Mouse (Mus musculus) retina, embryonic 14.5 days (tissue): ENCODE results near the gene Zfp90.

Experiments
- DNase-seq: peaks from one replicate; pipeline ENCODE4 v3.0.0-alpha.2; 2015; ENCODE audit warnings: low spot score

The Zfp90 gene

GRCm38 (mm10) chr8:106433667-106434066 lies 18.5 kb downstream of the Zfp90 start:
- no peak for DNase-seq

GRCm38 (mm10) chr8:106437781-106438180 lies 22.7 kb downstream of the Zfp90 start:
- DNase-seq = no peak

GRCm38 (mm10) chr8:106440146-106440545 lies 25.0 kb downstream of the Zfp90 start:
- no peak for DNase-seq

- no peak for DNase-seq
Measured at GRCm38 (mm10) chr8:106442740-106443139, 27.6 kb downstream of the Zfp90 start.

- no peak for DNase-seq
Measured at GRCm38 (mm10) chr8:106451301-106452085, 36.4 kb downstream of the Zfp90 start.

GRCm38 (mm10) chr8:106452701-106453481 lies 37.8 kb downstream of the Zfp90 start:
- no peak for DNase-seq

- no peak for DNase-seq
Measured at GRCm38 (mm10) chr8:106454036-106454435, 38.9 kb downstream of the Zfp90 start.

GRCm38 (mm10) chr8:106462131-106462530 lies 47.0 kb downstream of the Zfp90 start:
- no peak for DNase-seq

- no peak for DNase-seq
Measured at GRCm38 (mm10) chr8:106463795-106464194, 48.7 kb downstream of the Zfp90 start.

- DNase-seq = no peak
Measured at GRCm38 (mm10) chr8:106469485-106469884, 54.4 kb downstream of the Zfp90 start.

- no peak for DNase-seq
Measured at GRCm38 (mm10) chr8:106474001-106474400, 58.9 kb downstream of the Zfp90 start.
